Mouse (Mus musculus): ENCODE results near the gene Slc7a11. TPM values are rescaled to one million over a fixed set of nuclear protein-coding genes. Genes with fewer than 3 reads are reported as not detected.

Gene Slc7a11
- total RNA-seq, 2 experiments from 2014 or later: 0.42 to 0.47 TPM

GRCm38 (mm10) chr3:50304137-50304536 is 139.3 kb downstream of the Slc7a11 start:
- peak; percentile 29 for DNase-seq

- no peak for DNase-seq
Observed at GRCm38 (mm10) chr3:50302648-50303047, 140.8 kb downstream of the Slc7a11 start.

- peak; percentile 39 for DNase-seq
Observed at GRCm38 (mm10) chr3:50300952-50301303, 142.5 kb downstream of the Slc7a11 start.

GRCm38 (mm10) chr3:50300002-50300951 is 143.1 kb downstream of the Slc7a11 start:
- no peak for DNase-seq

DNA sequence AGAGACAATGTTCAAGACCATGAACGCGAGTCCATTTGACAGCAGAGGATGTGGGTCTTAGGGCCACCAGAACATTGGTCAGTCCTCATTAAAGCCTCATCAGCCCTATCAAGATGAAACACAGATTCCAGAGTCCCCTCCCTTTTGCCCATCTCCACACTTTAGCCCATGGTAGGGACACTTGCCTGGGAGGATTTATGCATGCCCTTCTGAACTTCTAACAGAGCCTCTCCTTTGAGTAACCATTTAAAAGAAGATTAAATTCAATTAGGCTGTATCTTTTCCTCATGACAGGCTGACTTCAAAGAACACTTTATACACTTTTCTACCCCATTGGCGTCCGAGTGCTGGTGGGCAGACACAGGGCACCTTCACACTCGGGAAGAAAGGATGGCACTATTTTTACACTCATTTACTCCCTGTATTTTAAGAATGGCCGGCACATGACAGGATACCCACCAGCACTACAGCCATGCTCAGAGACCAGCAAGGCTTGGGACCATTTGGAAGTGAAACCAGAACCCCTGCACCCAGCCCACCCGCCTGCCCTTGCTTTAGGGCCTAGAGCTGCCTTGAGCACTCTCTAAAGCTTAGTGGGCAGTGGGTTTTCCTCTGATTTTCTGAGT is 144.9 kb downstream of the Slc7a11 start:
- DNase-seq: no peak

GRCm38 (mm10) chr3:50296956-50297355 is 146.5 kb downstream of the Slc7a11 start:
- DNase-seq: no peak

DNA sequence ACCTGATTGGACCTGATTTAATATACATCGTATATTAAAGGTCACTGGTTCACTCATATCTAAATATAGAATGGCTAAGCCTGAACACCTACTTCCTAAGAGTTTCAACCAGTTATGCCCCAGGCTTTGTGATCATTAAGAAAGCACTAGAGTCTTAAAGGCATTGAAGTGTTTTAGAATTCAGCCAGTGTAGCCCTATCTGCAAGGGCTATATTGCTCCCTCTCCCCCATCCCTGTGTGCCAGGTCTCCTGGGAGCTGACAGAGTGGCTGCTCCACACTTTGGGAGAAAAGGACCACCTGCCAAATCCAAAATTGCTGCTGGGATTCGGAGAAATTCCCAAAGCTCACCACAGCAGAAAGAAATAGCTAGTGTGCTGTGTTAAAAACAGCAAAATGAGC is 168.4 kb downstream of the Slc7a11 start:
- DNase-seq: no peak

DNA sequence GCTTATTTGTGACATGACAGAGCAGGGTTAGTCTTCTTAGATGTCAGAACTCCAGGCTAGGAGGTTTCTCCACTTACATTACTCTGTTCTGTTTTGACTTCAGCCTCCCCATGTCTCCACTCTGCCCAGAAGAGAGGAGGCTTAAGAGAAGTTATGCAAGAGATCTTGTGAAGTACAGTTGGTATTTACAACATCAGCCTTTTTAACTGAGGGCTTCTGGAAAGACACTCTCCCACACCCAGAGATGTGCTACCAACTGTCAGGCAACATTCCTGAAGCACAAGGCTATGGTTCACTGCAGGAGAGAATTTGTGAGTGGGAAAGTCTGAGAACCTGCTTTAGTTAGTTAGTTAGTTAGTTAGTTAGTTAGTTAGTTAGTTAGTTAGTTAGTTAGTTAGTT is 171.2 kb downstream of the Slc7a11 start:
- no peak for DNase-seq

DNA sequence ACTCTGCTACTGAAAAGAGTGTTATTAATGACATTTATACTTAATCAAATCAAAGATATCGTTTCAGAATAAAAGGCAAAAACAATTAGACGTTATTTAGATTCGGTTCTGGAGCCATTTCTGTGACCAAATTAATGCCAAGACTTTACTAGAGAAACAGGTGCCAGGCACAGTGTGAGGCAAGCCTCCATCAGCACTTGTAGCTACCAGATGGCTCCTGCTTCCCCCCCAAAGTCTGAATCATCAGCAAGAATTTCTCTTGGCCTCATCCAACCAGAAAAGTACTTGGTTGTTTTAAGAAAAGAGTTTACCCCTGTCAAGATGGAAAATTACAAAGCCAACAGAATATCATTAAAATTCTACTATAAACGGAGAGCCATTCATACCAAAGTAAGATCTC is 173.7 kb downstream of the Slc7a11 start:
- DNase-seq: no peak

DNA sequence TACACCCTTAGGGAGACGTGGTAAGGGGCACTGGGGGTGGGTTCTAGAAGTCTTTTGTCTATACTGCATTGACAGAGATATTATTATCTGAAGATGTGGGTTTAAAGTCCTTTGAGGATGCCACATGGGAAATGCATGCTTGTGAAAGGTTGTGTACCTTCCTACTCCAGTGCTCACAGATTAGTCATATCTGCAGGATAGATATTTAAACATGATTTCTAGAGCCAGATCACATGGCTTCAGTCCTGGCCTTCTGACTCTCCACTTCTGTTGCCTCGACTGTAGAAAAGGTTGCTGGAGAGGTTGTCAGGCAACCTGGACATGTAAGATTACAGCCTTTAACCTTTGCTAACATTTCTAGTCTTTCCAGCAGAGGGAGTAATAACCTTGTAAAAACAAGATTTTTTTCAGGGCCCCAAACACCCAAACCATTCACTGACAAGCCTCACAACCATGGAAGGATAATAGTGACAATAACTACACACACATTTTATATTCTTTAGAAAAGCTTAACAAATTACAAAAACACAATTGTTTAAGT is 180.8 kb downstream of the Slc7a11 start:
- DNase-seq: no peak

DNA sequence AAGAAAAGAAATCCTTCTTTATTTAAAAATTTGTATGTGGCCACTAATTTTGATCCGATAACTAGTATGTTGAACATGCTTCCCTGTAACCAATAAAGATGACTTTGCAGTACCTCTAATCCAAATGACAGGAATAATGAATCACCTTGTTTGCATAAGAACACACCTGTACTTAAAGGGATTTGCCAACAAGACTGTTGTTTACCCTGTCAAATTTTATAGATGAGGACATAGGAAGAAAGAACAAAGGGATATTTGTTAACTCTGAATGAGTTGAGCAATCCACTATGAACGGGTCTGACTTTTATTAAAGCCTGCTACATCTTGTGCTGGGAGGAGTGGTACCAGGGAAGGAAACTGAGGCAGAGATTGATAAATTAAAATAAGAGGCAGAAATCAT is 181.3 kb downstream of the Slc7a11 start:
- DNase-seq: no peak

DNA sequence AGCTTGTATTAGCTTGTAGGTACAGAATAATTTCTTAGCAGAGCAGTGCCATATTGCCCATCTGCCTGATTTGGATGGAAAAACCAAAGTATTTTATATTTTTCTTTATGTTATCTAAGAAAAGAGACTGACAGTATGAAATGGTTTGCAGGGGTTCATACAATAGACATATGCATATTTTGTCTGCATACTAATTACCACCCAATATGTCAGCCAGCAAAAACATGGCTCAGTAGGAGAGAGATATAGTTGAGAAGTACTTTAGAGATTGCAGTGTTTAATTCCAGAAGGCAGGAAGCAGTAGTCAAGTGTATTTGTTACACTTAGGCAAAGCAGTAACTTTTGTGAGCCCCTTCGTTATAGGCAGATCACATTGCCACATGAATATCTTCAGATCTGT is 182.7 kb downstream of the Slc7a11 start:
- no peak for DNase-seq

DNA sequence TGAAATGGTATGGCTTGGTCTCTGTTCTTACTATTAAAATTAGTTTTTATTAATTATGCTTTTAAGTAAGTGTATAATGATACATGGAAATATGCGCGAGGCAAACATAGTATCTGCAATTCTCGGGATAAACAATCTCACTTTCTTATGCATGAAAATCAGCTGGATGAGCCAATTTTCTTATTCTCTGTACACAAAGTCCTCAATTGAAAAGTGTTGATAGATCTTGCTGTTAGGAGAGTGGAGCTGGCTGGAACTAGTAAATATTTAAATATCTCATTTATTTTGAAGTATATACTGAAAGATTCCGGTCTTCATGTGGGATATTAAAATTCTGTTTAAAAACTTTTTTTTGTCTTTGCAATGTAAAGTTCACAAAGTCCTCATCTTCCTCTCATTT is 184.6 kb downstream of the Slc7a11 start:
- no peak for DNase-seq

DNA sequence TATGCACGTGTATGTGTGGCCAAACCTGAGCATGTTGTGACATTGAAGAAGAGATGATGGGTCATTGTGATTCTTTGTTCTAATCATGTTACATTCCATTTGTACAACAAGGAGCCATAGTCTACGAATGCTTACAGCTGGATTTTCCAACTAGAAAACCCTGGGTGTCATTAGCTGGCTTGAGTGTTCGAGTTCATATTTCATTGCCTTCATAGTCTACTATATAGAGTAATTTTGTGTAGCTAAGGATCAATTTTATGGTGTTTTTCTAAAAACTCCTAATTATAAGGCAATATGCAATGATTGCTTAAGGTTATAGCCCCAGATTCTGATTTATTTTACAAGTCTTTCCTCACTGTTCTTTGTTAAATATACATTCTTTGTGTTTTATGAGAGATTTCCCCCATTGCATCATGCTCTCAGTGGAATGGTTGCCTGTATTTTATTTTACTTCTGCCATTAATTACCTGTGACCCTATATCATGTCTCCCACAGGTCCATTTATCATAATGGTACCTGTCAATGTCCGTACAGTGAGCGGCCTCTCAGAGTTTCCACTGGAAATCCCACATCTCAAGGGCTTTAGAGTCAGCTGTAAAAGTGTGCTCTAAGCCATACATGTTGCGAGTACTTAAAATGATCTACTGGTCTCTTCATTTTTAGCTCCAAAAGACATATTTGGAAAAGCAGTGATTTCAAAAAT is 193.7 kb downstream of the Slc7a11 start:
- DNase-seq: no peak

GRCm38 (mm10) chr3:50235990-50236389 is 207.4 kb downstream of the Slc7a11 start:
- DNase-seq: no peak

- no peak for DNase-seq
Observed at GRCm38 (mm10) chr3:50233144-50233543, 210.3 kb downstream of the Slc7a11 start.

DNA sequence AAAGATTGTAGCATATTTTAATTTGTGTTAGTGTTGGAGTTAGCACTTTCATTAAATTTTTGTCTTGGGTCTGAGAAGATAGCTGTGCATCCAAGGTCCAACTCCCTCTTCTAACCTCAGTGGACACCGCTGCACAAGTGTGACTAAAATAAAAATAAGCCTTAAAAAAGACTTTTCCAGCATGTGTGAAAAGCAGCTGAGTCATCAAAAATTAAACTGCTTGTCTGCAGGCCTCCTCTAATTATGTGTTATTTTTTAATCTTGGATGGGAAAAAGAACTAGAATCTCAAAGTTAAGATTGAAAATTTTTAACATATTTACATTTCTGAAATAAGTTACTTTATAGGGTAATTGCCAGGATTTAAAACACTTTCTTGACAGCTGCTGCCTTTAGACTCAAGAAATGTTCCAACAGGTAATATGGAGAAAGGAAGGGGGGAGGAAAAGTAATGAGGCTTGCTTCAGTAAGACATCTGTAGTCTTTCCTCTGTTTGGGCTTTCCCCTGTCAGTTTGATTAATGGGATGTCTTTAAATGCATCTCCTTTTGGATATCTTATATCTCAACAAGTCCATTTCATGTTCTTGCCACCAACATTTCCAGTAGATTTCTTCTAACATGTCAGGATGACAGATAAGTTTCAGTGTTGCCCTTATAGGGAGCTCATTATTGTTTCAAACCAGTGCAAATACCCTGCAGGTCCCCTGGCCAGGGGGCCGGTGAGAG is 218.9 kb downstream of the Slc7a11 start:
- DNase-seq: no peak

- no peak for DNase-seq
Observed at GRCm38 (mm10) chr3:50220454-50220853, 223.0 kb downstream of the Slc7a11 start.

GRCm38 (mm10) chr3:50186369-50186768 is 257.0 kb downstream of the Slc7a11 start:
- DNase-seq: no peak

DNA sequence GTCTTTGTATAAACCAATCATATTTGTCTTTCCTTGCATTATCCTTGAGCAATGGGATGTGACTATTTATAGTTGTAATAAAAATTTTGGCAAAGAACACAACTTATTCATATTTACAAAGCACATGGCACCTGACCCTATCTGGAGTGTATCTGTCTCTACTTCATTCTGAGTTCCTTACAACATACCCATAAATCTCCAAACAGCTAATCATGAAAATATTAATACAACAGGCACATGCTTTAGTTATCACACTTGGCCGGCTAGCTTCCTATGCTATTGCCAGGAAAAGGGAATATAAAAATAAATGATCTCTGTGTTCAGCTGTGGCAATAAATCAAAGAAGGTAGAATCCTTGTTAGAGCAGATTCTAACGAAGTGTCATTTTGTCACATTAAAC is 257.5 kb downstream of the Slc7a11 start:
- DNase-seq: no peak

GRCm38 (mm10) chr3:50160756-50161155 is 282.7 kb downstream of the Slc7a11 start:
- no peak for DNase-seq

DNA sequence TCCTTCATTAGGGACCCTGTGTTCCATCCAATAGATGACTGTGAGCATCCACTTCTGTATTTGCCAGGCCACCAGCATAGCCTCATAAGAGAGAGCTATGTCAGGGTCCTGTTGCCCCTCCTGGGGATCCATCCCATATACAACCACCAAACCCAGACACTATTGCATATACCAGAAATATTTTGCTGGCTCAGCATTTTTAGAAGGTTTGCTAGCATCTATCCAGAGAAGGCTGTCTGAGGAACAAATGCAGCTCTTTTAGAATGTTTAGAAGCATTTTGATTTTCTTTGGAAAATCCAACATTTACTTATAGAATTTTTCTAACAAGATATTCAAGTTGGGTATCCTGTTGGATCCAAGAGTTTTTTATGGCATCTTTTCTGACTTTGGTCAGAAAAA is 299.3 kb downstream of the Slc7a11 start:
- no peak for DNase-seq
